Mouse (Mus musculus) liver, embryonic 14.5 days (tissue): ENCODE measurements around the gene Rfx7. TPM values are rescaled to one million over a fixed set of nuclear protein-coding genes. Genes with fewer than 3 reads are reported as not detected.

Experiments
- ATAC-seq: fragments of 200-750 bp; cut with Nextera tagmentation; 2 replicates; pipeline ENCODE4 v1.8.0; 2017; ENCODE audit warnings: moderate number of reproducible peaks, mild to moderate bottlenecking, moderate library complexity; ENCODE audit not compliant: insufficient read depth
- DNase-seq, 3 experiments: peaks; one replicate each; pipeline ENCODE4 v3.0.0-alpha.2; 2012 to 2013; ENCODE audit warnings: low read depth in 3 of 3, low spot score in 3 of 3
- H3K27ac ChIP-seq: fragments of 300-500 bp; sonication (generic); 2 replicates; pipeline ENCODE4 v1.5.1; 2014; ENCODE audit warnings: moderate library complexity, mild to moderate bottlenecking, control low read depth, inconsistent platforms
- H3K27me3 ChIP-seq: fragments of 300-500 bp; sonication (generic); 2 replicates; pipeline ENCODE4 v1.6.1; 2014; ENCODE audit warnings: mild to moderate bottlenecking, low read length, moderate library complexity; ENCODE audit not compliant: control insufficient read depth, insufficient read depth
- H3K36me3 ChIP-seq: fragments of 300-500 bp; sonication (generic); replicated peaks from 2 replicates; pipeline ENCODE4 v1.6.1; 2014; ENCODE audit warnings: low read depth; ENCODE audit not compliant: control insufficient read depth, insufficient read depth
- H3K4me1 ChIP-seq, 2 experiments: fragments of 200-500 bp in 1 of 2; fragments of 300-500 bp in 1 of 2; sonication (generic) in 1 of 2; replicated peaks; 2 replicates each; pipeline ENCODE4 v1.6.1; 2012 to 2014; ENCODE audit warnings: antibody characterized with exemption in 1 of 2, inconsistent platforms in 1 of 2, low read length in 1 of 2; ENCODE audit not compliant: control insufficient read depth in 2 of 2, insufficient read depth in 2 of 2
- H3K4me2 ChIP-seq: fragments of 300-500 bp; sonication (generic); 2 replicates; pipeline ENCODE4 v1.6.1; 2014; ENCODE audit warnings: low read depth, mild to moderate bottlenecking, control low read depth, moderate library complexity
- H3K4me3 ChIP-seq, 2 experiments: fragments of 200-500 bp in 1 of 2; fragments of 300-500 bp in 1 of 2; sonication (generic) in 1 of 2; 2 replicates each; pipeline ENCODE4 v1.5.1; 2012 to 2014; ENCODE audit warnings: low read depth in 2 of 2, low read length in 2 of 2, mild to moderate bottlenecking in 2 of 2, control low read depth in 1 of 2, inconsistent platforms in 1 of 2, moderate library complexity in 1 of 2; ENCODE audit not compliant: insufficient read depth in 1 of 2
- H3K9ac ChIP-seq: fragments of 300-500 bp; sonication (generic); replicated peaks from 2 replicates; pipeline ENCODE4 v1.6.1; 2014; ENCODE audit warnings: mild to moderate bottlenecking, control low read depth, moderate library complexity
- H3K9me3 ChIP-seq: fragments of 300-500 bp; sonication (generic); 2 replicates; pipeline ENCODE4 v1.6.1; 2016; ENCODE audit warnings: low read length, mixed read lengths; ENCODE audit not compliant: control insufficient read depth
- CTCF ChIP-seq: IDR thresholded peaks from 2 replicates; pipeline ENCODE4 v1.5.1; 2016; ENCODE audit warnings: antibody characterized with exemption, low read depth, control low read depth
- EP300 ChIP-seq: IDR thresholded peaks from 2 replicates; pipeline ENCODE4 v1.6.1; 2016; ENCODE audit warnings: antibody characterized with exemption, low read depth
- WGBS: fragments of 180-500 bp; shearing (Covaris S2); extraction: QIAGEN DNeasy Blood & Tissue Kit; methylation state at CpG from one replicate; pipeline ENCODE4 v1.1.7; 2014; ENCODE audit not compliant: insufficient replicate concordance; 5-methylcytosine and 5-hydroxymethylcytosine counted together
- polyA plus RNA-seq, 2 experiments: library from polyadenylated mRNA; depleted of rRNA in 1 of 2; stranded (reverse) in 1 of 2; unstranded in 1 of 2; fragments of >200 nt; fragmentation: Nextera tagmentation in 1 of 2; extraction: Ambion mirVana in 1 of 2; gene quantifications; 2 replicates each; pipeline versions ENCODE4 v1.2.1 to v1.2.3; 2012 to 2014

Gene Rfx7
- polyA plus RNA-seq, 2 experiments, result 3.1 to 3.2 TPM

DNA sequence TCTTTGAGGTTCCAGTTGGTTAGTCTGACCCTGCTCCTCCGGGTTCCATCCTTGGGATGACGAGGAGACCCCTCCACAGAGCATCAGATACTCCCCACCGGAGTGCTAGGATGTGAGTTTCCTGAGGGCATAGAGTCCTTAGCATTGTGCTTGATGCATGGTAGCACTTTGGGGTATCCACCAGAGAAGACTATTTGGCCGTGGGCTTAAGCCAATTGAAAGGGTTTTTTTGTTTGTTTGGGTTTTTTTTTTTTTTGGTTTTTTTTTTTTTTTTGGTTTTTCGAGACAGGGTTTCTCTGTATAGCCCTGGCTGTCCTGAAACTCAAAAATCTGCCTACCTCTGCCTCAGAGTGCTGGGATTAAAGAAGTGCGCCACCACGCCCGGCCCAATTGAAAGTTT, 105.2 kb downstream of the Rfx7 start:
- DNase-seq, result no peak
- 69% methylated on average over 8 of the region's 8 CpGs for WGBS
- H3K9ac ChIP-seq, result no peak overlapping the region
- no peaks in the 10 kb centered on the region for H3K36me3 ChIP-seq
- peaks cover 11 to 15% of the 10 kb centered on the region in 2 experiments for H3K4me1 ChIP-seq
- no peak overlapping the region for H3K27ac ChIP-seq
- no peak overlapping the region for H3K4me2 ChIP-seq
- no peaks in the 10 kb centered on the region for H3K9me3 ChIP-seq
- no peak for ATAC-seq
- TF ChIP-seq EP300 (no peak), CTCF (no peak)
- H3K4me3 ChIP-seq, result no peak overlapping the region
- H3K27me3 ChIP-seq, result no peaks in the 10 kb centered on the region

DNA sequence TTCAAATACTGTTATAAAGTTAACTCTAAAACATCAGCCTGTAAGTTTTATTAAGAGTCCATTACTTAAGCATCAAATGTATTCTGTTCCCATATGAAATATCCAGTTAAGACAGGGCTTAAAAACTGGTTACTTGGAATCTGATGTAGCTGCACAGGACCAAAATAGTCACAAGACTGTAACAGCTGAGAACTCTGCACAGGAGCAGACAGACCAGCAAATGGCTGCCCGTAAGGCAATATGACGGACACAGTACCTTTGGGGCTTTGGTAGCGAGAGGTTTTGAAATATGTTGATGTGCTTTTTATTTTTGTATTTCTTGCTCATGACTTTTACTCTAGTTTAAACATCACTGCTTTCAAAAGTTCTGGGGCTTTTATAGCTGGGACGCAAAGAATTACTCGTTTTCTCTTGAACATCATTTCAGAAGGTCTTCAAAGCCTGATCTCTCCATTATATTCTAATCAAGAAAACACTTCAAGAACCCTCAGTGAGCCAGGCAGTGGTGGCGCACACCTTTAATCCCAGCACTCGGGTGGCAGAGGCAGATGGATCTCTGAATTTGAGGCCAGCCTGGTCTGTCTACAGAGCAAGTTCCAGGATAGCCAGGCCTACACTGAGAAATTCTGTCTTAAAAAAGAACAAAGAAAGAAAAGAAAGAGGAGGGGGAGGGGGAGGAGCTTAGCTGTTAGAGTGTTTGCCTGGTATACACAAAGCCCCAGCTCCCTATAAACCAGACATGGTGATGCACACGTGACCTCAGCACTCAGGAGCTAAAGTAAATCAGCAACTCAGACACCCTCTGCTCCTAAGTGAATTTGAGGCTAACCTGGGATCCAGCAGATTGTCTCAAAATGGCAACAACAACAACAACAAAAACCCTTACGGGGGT, 107.2 kb downstream of the Rfx7 start:
- Histone ChIP-seq H3K4me2 (peak overlapping the region; percentile 73), H3K4me3 (peak overlapping the region; percentile 44 to 50), H3K36me3 (no peaks in the 10 kb centered on the region), H3K9ac (peak overlapping the region; percentile 61), H3K27me3 (no peaks in the 10 kb centered on the region), H3K9me3 (no peaks in the 10 kb centered on the region), H3K4me1 (peaks cover 10 to 14% of the 10 kb centered on the region in 2 experiments), H3K27ac (peak overlapping the region; percentile 73)
- no peak for TF ChIP-seq EP300
- no peak for TF ChIP-seq CTCF
- DNase-seq, result no peak
- ATAC-seq, result peak; percentile 65
- 60% methylated on average over 9 of the region's 9 CpGs for WGBS

GRCm38 (mm10) chr9:72639843-72640621, 108.0 kb downstream of the Rfx7 start:
- Histone ChIP-seq H3K4me1 (peaks cover 10 to 14% of the 10 kb centered on the region in 2 experiments), H3K9me3 (no peaks in the 10 kb centered on the region), H3K4me3 (peak overlapping the region; percentile 44 to 50), H3K27me3 (no peaks in the 10 kb centered on the region), H3K9ac (peak overlapping the region; percentile 61), H3K4me2 (peak overlapping the region; percentile 73), H3K36me3 (no peaks in the 10 kb centered on the region), H3K27ac (peak overlapping the region; percentile 73)
- ATAC-seq, result peak; percentile 96
- DNase-seq, result peak; percentile 74 to 81 (median 77)
- no peak for TF ChIP-seq CTCF
- no peak for TF ChIP-seq EP300
- WGBS, result 4% methylated on average over 27 of the region's 27 CpGs

- DNase-seq (no peak), ATAC-seq (no peak)
- H3K27ac ChIP-seq, result peak overlapping the region; percentile 73
- 49% methylated on average over 7 of the region's 7 CpGs for WGBS
- H3K4me1 ChIP-seq, result peaks cover 10 to 14% of the 10 kb centered on the region in 2 experiments
- H3K9ac ChIP-seq, result peak overlapping the region; percentile 61
- H3K36me3 ChIP-seq, result no peaks in the 10 kb centered on the region
- H3K4me2 ChIP-seq, result peak overlapping the region; percentile 73
- peak overlapping the region in 1 of 2 experiments; percentile 44; a peak in 1 of 4 replicates for H3K4me3 ChIP-seq
- no peaks in the 10 kb centered on the region for H3K27me3 ChIP-seq
- TF ChIP-seq EP300, result no peak
- no peak for TF ChIP-seq CTCF
- H3K9me3 ChIP-seq, result no peaks in the 10 kb centered on the region
Observed at GRCm38 (mm10) chr9:72640642-72641041, 108.6 kb downstream of the Rfx7 start.
